Mouse (Mus musculus): Measurements from ENCODE around the gene Smap2. TPM values are rescaled to one million over a fixed set of nuclear protein-coding genes. Genes with fewer than 3 reads are reported as not detected.

Gene Smap2
- total RNA-seq, 1 experiment, result 8.3 TPM

DNA sequence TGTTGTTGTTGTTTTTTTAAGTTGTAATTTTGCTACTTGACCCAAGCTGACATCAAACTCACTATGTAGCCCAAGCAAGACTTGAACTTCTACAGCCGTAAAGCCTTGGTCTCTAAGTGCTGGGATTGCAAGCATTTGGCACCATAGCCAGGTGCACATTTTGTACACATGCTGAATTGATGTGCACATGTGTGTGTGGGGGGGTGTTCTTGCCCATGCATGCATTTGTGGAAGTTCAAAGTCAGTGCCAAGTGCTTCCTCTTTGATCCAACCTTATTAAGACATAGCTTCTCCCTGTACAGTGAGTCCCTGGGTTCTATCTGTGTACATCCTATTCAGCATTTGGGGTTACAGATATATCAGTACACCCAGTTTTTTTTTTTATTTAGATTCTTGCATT, 61.5 kb downstream of the Smap2 start:
- no peak overlapping the region for H3K27ac ChIP-seq (ENCODE audit: insufficient read depth, low read depth, low read length, poor library complexity, severe bottlenecking)
- H3K36me3 ChIP-seq (ENCODE audit: control insufficient read depth, insufficient read depth, low read length, poor library complexity, severe bottlenecking), result no peaks in the 10 kb centered on the region
- H3K9ac ChIP-seq (ENCODE audit: insufficient read depth, low read depth, low read length, poor library complexity, severe bottlenecking), result no peak overlapping the region
- in situ Hi-C loops (cut with MboI; ENCODE audit: low sequenced_read_pairs in 2 of 2, unreplicated experiment in 2 of 2), result no loop called here
- no peaks in the 10 kb centered on the region for H3K4me1 ChIP-seq (ENCODE audit: control insufficient read depth in 2 of 2, insufficient read depth in 2 of 2, low read length in 2 of 2, poor library complexity in 1 of 2)
- no peaks in the 10 kb centered on the region for H3K9me3 ChIP-seq (ENCODE audit: control insufficient read depth, insufficient read depth, low read depth, low read length)
- no peak overlapping the region for H3K4me3 ChIP-seq (ENCODE audit: insufficient read depth in 1 of 2, low read depth in 1 of 2, low read length in 2 of 2, poor library complexity in 1 of 2, severe bottlenecking in 1 of 2)
- TF ChIP-seq HCFC1 (IDR thresholded peaks at IDR 0.05; ENCODE audit: borderline replicate concordance, insufficient read depth, low read length) (no peak), ZC3H11A (IDR thresholded peaks at IDR 0.05; ENCODE audit: borderline replicate concordance, low read depth, low read length) (no peak), CHD2 (IDR thresholded peaks at IDR 0.05; ENCODE audit: low read depth, low read length) (no peak), MAFK (IDR thresholded peaks at IDR 0.05; ENCODE audit: insufficient read depth, low read depth, low read length) (no peak), ZNF384 (IDR thresholded peaks at IDR 0.05; ENCODE audit: low read depth, low read length) (no peak)
- no peak for DNase-seq (ENCODE audit: low read depth, low spot score)

DNA sequence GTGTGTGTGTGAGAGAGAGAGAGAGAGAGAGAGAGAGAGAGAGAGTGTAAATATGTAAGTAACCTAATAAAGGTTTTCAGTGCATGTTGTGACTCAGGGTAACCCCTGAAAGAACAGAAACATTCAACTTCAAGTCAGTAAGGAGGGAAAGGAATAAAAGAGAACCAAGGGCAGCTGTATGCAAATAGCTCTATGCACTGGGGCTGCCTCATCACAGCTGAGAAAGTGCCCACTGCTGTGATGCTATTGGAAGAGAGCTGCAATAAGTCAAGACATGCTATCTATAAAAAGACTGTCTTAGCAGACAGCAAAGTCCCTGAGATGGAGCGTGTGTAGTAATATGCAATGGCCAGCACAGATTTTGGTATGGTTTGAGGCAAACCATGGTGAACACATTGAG, 63.4 kb downstream of the Smap2 start:
- H3K4me1 ChIP-seq (ENCODE audit: control insufficient read depth in 2 of 2, insufficient read depth in 2 of 2, low read length in 2 of 2, poor library complexity in 1 of 2), result no peaks in the 10 kb centered on the region
- no peak for DNase-seq (ENCODE audit: low read depth, low spot score)
- no peak overlapping the region for H3K4me3 ChIP-seq (ENCODE audit: insufficient read depth in 1 of 2, low read depth in 1 of 2, low read length in 2 of 2, poor library complexity in 1 of 2, severe bottlenecking in 1 of 2)
- no peaks in the 10 kb centered on the region for H3K9me3 ChIP-seq (ENCODE audit: control insufficient read depth, insufficient read depth, low read depth, low read length)
- in situ Hi-C loops (cut with MboI; ENCODE audit: low sequenced_read_pairs in 2 of 2, unreplicated experiment in 2 of 2), result no loop called here
- no peak overlapping the region for H3K9ac ChIP-seq (ENCODE audit: insufficient read depth, low read depth, low read length, poor library complexity, severe bottlenecking)
- H3K27ac ChIP-seq (ENCODE audit: insufficient read depth, low read depth, low read length, poor library complexity, severe bottlenecking), result no peak overlapping the region
- TF ChIP-seq ZNF384 (IDR thresholded peaks at IDR 0.05; ENCODE audit: low read depth, low read length) (no peak), CHD2 (IDR thresholded peaks at IDR 0.05; ENCODE audit: low read depth, low read length) (no peak)
- no peaks in the 10 kb centered on the region for H3K36me3 ChIP-seq (ENCODE audit: control insufficient read depth, insufficient read depth, low read length, poor library complexity, severe bottlenecking)

DNA sequence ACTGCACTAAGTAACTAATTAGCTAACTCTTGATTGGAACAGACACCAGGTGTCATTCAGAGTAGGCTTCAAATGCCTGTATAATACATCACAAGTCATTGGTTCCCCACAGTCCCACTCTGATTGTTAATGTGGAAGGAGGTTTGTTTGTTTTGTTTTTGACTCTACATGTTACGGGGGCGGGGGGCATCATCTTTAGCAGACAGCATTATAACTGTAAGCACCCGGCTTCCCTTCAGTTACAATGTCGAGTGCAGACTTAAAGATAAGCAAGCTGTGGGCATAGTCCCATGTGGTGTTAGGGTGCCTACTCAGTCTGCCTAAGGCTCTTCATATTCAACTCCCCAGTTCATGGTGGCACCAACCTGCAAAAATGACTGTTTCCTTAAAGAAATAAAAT, 64.0 kb downstream of the Smap2 start:
- Histone ChIP-seq H3K4me1 (ENCODE audit: control insufficient read depth in 2 of 2, insufficient read depth in 2 of 2, low read length in 2 of 2, poor library complexity in 1 of 2) (no peaks in the 10 kb centered on the region), H3K9ac (ENCODE audit: insufficient read depth, low read depth, low read length, poor library complexity, severe bottlenecking) (no peak overlapping the region), H3K4me3 (ENCODE audit: insufficient read depth in 1 of 2, low read depth in 1 of 2, low read length in 2 of 2, poor library complexity in 1 of 2, severe bottlenecking in 1 of 2) (no peak overlapping the region), H3K9me3 (ENCODE audit: control insufficient read depth, insufficient read depth, low read depth, low read length) (no peaks in the 10 kb centered on the region), H3K27ac (ENCODE audit: insufficient read depth, low read depth, low read length, poor library complexity, severe bottlenecking) (no peak overlapping the region), H3K36me3 (ENCODE audit: control insufficient read depth, insufficient read depth, low read length, poor library complexity, severe bottlenecking) (no peaks in the 10 kb centered on the region)
- in situ Hi-C loops (cut with MboI; ENCODE audit: low sequenced_read_pairs in 2 of 2, unreplicated experiment in 2 of 2), result no loop called here
- TF ChIP-seq ZC3H11A (IDR thresholded peaks at IDR 0.05; ENCODE audit: borderline replicate concordance, low read depth, low read length) (no peak), MAFK (IDR thresholded peaks at IDR 0.05; ENCODE audit: insufficient read depth, low read depth, low read length) (no peak), ZNF384 (IDR thresholded peaks at IDR 0.05; ENCODE audit: low read depth, low read length) (no peak), CHD2 (IDR thresholded peaks at IDR 0.05; ENCODE audit: low read depth, low read length) (no peak), HCFC1 (IDR thresholded peaks at IDR 0.05; ENCODE audit: borderline replicate concordance, insufficient read depth, low read length) (no peak)
- no peak for DNase-seq (ENCODE audit: low read depth, low spot score)

DNA sequence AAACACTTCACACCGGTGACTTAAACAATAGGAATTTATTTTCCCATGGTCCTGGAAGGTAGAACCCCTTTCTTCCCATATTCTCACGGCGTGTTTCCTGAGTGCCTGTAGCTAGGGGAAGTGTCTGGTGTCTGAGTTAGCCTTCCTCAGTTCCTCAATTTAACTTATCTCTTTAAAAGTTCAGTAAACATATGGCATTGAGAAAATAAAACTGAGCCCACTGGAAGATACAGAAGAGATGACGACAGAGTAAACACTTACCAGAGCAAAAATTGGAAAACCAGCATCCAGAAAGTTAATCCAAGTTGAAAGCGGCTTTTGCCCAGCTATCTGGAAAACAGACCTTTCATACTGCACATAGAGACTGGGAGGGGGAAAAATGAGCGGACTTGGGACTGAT, 64.9 kb downstream of the Smap2 start:
- Histone ChIP-seq H3K4me3 (ENCODE audit: insufficient read depth in 1 of 2, low read depth in 1 of 2, low read length in 2 of 2, poor library complexity in 1 of 2, severe bottlenecking in 1 of 2) (peak overlapping the region in 1 of 2 experiments; percentile 93; a peak in 2 of 4 replicates), H3K4me1 (ENCODE audit: control insufficient read depth in 2 of 2, insufficient read depth in 2 of 2, low read length in 2 of 2, poor library complexity in 1 of 2) (no peaks in the 10 kb centered on the region), H3K27ac (ENCODE audit: insufficient read depth, low read depth, low read length, poor library complexity, severe bottlenecking) (no peak overlapping the region), H3K9me3 (ENCODE audit: control insufficient read depth, insufficient read depth, low read depth, low read length) (no peaks in the 10 kb centered on the region), H3K36me3 (ENCODE audit: control insufficient read depth, insufficient read depth, low read length, poor library complexity, severe bottlenecking) (no peaks in the 10 kb centered on the region; the same call in 1 of the 2 replicates), H3K9ac (ENCODE audit: insufficient read depth, low read depth, low read length, poor library complexity, severe bottlenecking) (no peak overlapping the region)
- in situ Hi-C loops (cut with MboI; ENCODE audit: low sequenced_read_pairs in 2 of 2, unreplicated experiment in 2 of 2), result no loop called here
- DNase-seq (ENCODE audit: low read depth, low spot score), result peak; percentile 3
- TF ChIP-seq MAFK (IDR thresholded peaks at IDR 0.05; ENCODE audit: insufficient read depth, low read depth, low read length) (no peak), CHD2 (IDR thresholded peaks at IDR 0.05; ENCODE audit: low read depth, low read length) (no peak), HCFC1 (IDR thresholded peaks at IDR 0.05; ENCODE audit: borderline replicate concordance, insufficient read depth, low read length) (no peak), ZC3H11A (IDR thresholded peaks at IDR 0.05; ENCODE audit: borderline replicate concordance, low read depth, low read length) (no peak), ZNF384 (IDR thresholded peaks at IDR 0.05; ENCODE audit: low read depth, low read length) (no peak)

DNA sequence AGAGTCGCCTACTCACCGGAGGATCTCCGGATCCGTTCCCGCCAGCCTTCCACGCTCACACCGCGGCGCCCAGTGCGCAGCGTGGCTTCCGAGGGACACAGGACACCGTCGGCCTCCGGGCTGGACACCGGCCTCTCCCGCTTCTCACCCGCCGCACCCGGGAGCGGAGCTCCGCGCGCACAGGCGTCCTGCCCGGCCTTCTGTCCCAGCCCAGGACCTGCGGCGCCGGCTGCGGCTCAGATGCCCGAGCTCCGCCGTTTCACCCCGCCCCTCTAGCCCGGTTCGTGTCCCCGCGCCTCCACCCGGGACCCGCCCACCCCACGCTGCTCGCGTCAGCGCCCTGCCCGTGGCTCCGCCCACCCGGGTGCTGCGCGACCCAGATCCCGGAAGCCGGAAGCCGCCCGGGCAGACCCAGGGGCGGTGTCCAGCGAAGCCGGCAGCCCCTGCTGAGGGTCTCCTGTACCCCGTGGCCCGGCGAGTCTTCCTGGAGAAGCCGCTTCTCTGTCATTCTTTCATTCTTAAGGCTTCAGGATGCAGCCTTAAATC, 65.5 kb downstream of the Smap2 start, which contains the start of gene Zfp69:
Gene Zfp69 (minus strand): TSS at position 272 of the 546 bp plus-strand sequence.
- Histone ChIP-seq H3K9ac (ENCODE audit: insufficient read depth, low read depth, low read length, poor library complexity, severe bottlenecking) (peak within 1 kb of the TSS; percentile 74), H3K9me3 (ENCODE audit: control insufficient read depth, insufficient read depth, low read depth, low read length) (no peaks in the 10 kb centered on the region), H3K4me3 (ENCODE audit: insufficient read depth in 1 of 2, low read depth in 1 of 2, low read length in 2 of 2, poor library complexity in 1 of 2, severe bottlenecking in 1 of 2) (peak within 1 kb of the TSS; percentile 78 to 93), H3K4me1 (ENCODE audit: control insufficient read depth in 2 of 2, insufficient read depth in 2 of 2, low read length in 2 of 2, poor library complexity in 1 of 2) (no peaks in the 10 kb centered on the region), H3K27ac (ENCODE audit: insufficient read depth, low read depth, low read length, poor library complexity, severe bottlenecking) (no peak within 1 kb of the TSS), H3K36me3 (ENCODE audit: control insufficient read depth, insufficient read depth, low read length, poor library complexity, severe bottlenecking) (no peaks in the 10 kb centered on the region; the same call in 1 of the 2 replicates)
- DNase-seq (ENCODE audit: low read depth, low spot score), result peak; percentile 46
- no peak for TF ChIP-seq CHD2 (IDR thresholded peaks at IDR 0.05; ENCODE audit: low read depth, low read length)
- TF ChIP-seq ZC3H11A (IDR thresholded peaks at IDR 0.05; ENCODE audit: borderline replicate concordance, low read depth, low read length), result no peak
- TF ChIP-seq ZNF384 (IDR thresholded peaks at IDR 0.05; ENCODE audit: low read depth, low read length), result no peak
- TF ChIP-seq HCFC1 (IDR thresholded peaks at IDR 0.05; ENCODE audit: borderline replicate concordance, insufficient read depth, low read length), result no peak
- no peak for TF ChIP-seq MAFK (IDR thresholded peaks at IDR 0.05; ENCODE audit: insufficient read depth, low read depth, low read length)
- in situ Hi-C loops (cut with MboI; ENCODE audit: low sequenced_read_pairs in 2 of 2, unreplicated experiment in 2 of 2), result no loop called here
